Mouse (Mus musculus): ENCODE results near the gene Slc43a3.

GRCm38 (mm10) chr2:84889316-84890044 is 46.9 kb upstream of the Slc43a3 start:
- TF ChIP-seq GATA1 (IDR thresholded peaks at IDR 0.05; ENCODE audit: low read length), result no peak
- TF ChIP-seq TAL1 (IDR thresholded peaks at IDR 0.05; ENCODE audit: low read length), result no peak
